Mouse (Mus musculus): Measurements from ENCODE around the gene Hacd3. TPM values are rescaled to one million over a fixed set of nuclear protein-coding genes. Genes with fewer than 3 reads are reported as not detected.
A peak's percentile ranks its signal among the peaks of the same experiment; 100 is the strongest.

Gene Hacd3
- polyA plus RNA-seq, 1 experiment = 0.27 TPM

DNA sequence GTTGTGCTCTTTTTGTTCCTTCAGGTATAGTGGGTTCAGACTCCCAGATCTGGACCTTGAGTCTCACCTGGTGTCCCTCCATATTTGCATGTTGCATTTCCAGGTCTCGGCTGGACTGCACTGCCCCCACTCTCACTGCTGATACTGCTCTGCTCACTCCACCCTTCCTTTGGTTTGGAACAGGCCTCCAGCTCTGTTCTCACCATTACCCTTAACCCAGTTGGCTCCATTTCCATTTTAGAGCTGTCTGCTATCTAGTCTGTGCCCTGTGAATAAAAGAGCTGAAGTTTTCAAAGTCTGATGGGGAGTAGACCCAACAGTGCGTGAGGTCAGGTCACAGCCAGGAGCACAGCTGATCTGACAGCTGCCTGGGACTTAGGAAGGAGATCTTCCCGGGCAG is 40.9 kb downstream of the Hacd3 start:
- H3K36me3 ChIP-seq (ENCODE audit: control insufficient read depth) = peaks cover 99% of the 10 kb centered on the region

DNA sequence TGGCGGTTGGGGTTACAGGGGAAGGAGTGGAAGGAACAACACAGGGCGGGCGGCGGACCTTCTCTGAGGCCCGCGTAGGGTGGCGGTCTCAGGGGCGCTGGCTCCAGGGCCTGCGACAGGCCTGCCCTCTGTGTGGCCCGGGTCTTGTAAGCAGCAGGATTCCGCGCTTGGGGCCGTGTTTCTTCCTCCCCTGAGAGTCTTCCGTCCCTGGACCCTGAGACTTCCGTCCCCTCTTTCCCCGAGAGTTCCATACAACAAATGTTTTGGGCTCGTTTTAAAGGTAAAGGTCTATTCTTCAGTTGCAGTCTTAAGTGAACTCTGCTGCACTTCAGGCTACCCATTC is 60.5 kb downstream of the Hacd3 start:
- Histone ChIP-seq H3K27me3 (ENCODE audit: control insufficient read depth) (no peaks in the 10 kb centered on the region), H3K4me3 (replicated peaks) (peak overlapping the region; percentile 73), H3K4me1 (ENCODE audit: control insufficient read depth) (peaks cover 35% of the 10 kb centered on the region), H3K36me3 (ENCODE audit: control insufficient read depth) (peaks cover 40% of the 10 kb centered on the region), H3K9me3 (ENCODE audit: control insufficient read depth, low read length) (no peaks in the 10 kb centered on the region)
- TF ChIP-seq GATA1 (IDR thresholded peaks at IDR 0.05; ENCODE audit: low read length) = no peak
- no peak for TF ChIP-seq TAL1 (IDR thresholded peaks at IDR 0.05; ENCODE audit: low read length)

More for the DNA sequence above, 40.9 kb downstream of the Hacd3 start:
- Histone ChIP-seq H3K4me3 (replicated peaks) (no peak overlapping the region), H3K27me3 (ENCODE audit: control insufficient read depth) (no peaks in the 10 kb centered on the region), H3K4me1 (ENCODE audit: control insufficient read depth) (peaks cover 26% of the 10 kb centered on the region), H3K9me3 (ENCODE audit: control insufficient read depth, low read length) (no peaks in the 10 kb centered on the region)
- no peak for TF ChIP-seq GATA1 (IDR thresholded peaks at IDR 0.05; ENCODE audit: low read length)
- TF ChIP-seq TAL1 (IDR thresholded peaks at IDR 0.05; ENCODE audit: low read length) = no peak

DNA sequence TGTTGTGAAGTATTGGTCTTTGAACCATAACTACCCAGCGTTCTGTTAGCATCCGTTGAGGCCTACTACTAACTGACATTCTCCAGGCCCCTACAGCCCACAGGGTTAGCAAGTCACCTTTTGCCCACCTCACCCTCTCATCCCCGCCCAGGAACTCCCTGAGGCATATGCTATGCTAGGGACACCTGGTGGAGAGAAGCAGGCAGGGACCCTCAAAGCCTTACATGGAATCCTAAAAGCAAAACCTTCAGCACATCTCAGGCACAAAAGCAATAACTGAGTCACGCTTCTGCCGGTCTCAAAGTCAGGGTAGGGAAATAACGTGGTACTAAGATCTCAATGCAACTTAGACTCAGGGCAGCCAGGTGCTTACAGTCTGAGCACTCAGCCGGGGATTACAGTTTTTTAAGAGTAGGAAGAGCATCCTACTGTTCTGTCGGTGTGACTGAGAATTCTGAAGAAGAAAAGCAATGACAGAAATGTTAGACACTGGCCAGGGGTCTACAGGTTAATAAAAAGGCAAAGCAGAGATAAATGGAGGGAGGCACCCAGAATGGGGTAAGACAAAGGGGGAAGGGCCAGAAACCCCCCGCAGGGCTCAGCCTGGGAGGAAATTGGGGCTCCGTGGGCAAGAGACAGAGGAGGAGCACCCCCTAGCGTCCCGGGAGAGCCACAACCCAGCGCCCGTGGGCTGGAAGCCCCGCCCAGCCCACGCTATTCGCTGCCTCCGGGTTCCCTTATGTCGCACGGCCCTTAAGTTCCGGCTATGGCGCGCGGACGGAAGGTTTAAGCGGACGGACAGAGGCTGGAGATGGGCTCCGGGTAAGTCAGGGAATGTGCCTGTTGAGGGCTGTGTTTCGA is 61.1 kb downstream of the Hacd3 start, which contains the start of gene Ints14:
Gene Ints14, plus strand, starts transcription at position 789 of the 861 bp plus-strand sequence.
- no peak for TF ChIP-seq GATA1 (IDR thresholded peaks at IDR 0.05; ENCODE audit: low read length)
- no peak for TF ChIP-seq TAL1 (IDR thresholded peaks at IDR 0.05; ENCODE audit: low read length)
- H3K4me1 ChIP-seq (ENCODE audit: control insufficient read depth) = peaks cover 39% of the 10 kb centered on the region

DNA sequence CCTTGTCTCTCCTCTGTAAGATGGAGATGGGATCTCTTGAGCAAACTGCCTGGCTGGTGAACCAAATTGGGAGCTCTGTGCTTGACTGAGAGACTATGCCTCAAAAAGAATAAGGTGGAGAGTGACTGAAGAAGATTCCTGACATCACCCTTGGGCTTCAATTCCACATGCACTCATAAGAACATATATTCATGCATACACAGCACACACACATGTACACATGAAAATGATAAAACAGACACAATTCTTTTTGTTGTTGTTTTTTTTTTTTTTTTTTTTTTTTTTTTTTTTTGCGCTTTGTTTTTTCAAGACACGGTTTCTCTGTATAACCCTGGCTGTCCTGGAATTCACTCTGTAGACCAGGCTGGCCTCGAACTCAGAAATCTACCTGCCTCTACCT is 64.2 kb downstream of the Hacd3 start:
- no peak for TF ChIP-seq GATA1 (IDR thresholded peaks at IDR 0.05; ENCODE audit: low read length)
- TF ChIP-seq TAL1 (IDR thresholded peaks at IDR 0.05; ENCODE audit: low read length) = no peak
- H3K27me3 ChIP-seq (ENCODE audit: control insufficient read depth) = no peaks in the 10 kb centered on the region
- peaks cover 56% of the 10 kb centered on the region for H3K4me1 ChIP-seq (ENCODE audit: control insufficient read depth)
- no peak overlapping the region for H3K4me3 ChIP-seq (replicated peaks)
- H3K36me3 ChIP-seq (ENCODE audit: control insufficient read depth) = peaks cover 5% of the 10 kb centered on the region
- peaks cover 4% of the 10 kb centered on the region; the same call in 1 of the 2 replicates for H3K9me3 ChIP-seq (ENCODE audit: control insufficient read depth, low read length)

More for the DNA sequence above, 61.1 kb downstream of the Hacd3 start, which contains the start of gene Ints14:
- Histone ChIP-seq H3K9me3 (ENCODE audit: control insufficient read depth, low read length) (no peaks in the 10 kb centered on the region), H3K4me3 (replicated peaks) (peak within 1 kb of the TSS; percentile 73), H3K27me3 (ENCODE audit: control insufficient read depth) (no peaks in the 10 kb centered on the region), H3K36me3 (ENCODE audit: control insufficient read depth) (peaks cover 34% of the 10 kb centered on the region)

DNA sequence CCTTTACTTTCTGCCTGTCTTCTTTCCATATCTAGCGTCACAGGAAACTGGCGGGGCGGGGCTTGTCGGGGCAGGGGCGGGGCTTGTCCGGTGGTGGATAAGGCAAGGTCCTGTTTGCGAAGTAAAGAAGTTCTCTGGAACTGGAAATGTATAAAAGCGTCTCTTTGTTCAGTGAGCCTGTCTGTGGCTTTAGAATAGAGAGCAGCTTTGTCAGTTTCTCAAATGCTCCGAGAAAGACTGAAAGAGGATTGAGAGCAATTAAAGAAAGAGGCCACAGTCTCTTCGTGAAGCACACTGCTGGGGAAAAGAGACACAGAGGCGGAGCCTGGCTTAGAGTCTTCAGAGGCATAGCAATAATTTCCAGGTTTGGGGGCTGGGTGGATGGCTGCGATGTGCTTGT is 65.2 kb downstream of the Hacd3 start:
- H3K36me3 ChIP-seq (ENCODE audit: control insufficient read depth) = no peaks in the 10 kb centered on the region
- H3K4me3 ChIP-seq (replicated peaks) = peak overlapping the region; percentile 56
- H3K27me3 ChIP-seq (ENCODE audit: control insufficient read depth) = peaks cover 5% of the 10 kb centered on the region
- peaks cover 55% of the 10 kb centered on the region for H3K4me1 ChIP-seq (ENCODE audit: control insufficient read depth)
- peaks cover 4% of the 10 kb centered on the region; the same call in 1 of the 2 replicates for H3K9me3 ChIP-seq (ENCODE audit: control insufficient read depth, low read length)
- TF ChIP-seq GATA1 (IDR thresholded peaks at IDR 0.05; ENCODE audit: low read length) (no peak), TAL1 (IDR thresholded peaks at IDR 0.05; ENCODE audit: low read length) (no peak)

DNA sequence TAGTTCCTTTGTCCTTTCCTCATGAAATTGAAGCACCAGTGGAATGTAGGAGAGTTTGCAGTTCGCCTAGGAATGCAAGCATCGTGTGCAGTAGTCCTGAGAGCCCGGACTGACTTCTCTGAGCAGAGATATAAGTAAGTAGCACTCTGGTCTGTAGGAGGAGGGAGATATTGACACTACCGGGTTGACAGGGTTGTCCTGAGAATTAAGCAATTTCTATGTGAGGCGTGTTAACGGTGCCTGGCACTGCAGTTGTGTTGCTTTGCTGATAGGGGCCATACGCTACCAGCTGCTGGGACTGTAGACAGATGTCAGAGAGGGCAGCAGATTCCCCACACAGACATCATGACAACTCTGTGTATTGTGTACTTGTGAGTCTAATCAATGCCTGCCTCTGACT is 68.3 kb downstream of the Hacd3 start:
- peaks cover 4% of the 10 kb centered on the region; the same call in 1 of the 2 replicates for H3K9me3 ChIP-seq (ENCODE audit: control insufficient read depth, low read length)
- no peak overlapping the region for H3K4me3 ChIP-seq (replicated peaks)
- TF ChIP-seq GATA1 (IDR thresholded peaks at IDR 0.05; ENCODE audit: low read length) (no peak), TAL1 (IDR thresholded peaks at IDR 0.05; ENCODE audit: low read length) (peak; percentile 41; the same call in 1 of the 3 replicates)
- no peaks in the 10 kb centered on the region for H3K36me3 ChIP-seq (ENCODE audit: control insufficient read depth)
- H3K27me3 ChIP-seq (ENCODE audit: control insufficient read depth) = peaks cover 34% of the 10 kb centered on the region
- peaks cover 40% of the 10 kb centered on the region for H3K4me1 ChIP-seq (ENCODE audit: control insufficient read depth)

DNA sequence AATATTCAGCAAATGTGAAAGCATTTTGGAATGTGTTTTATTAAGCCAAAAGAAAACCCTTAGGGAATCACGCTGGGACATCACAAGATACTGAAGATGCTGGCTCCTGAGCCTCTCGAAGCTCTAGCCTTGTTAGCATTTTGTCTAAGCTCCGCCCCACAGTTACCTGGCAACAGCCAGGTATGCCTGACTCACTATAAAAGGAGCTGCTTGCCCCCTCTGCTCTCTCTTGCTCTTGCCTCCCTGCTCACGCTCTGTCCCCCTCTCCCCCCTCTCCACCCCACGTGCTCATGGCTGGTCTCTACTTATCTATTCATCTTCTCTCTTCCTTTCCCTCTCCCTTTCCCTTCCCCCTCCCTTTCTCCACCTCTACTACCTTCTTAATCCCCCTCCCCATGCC is 69.4 kb downstream of the Hacd3 start:
- Histone ChIP-seq H3K36me3 (ENCODE audit: control insufficient read depth) (no peaks in the 10 kb centered on the region), H3K9me3 (ENCODE audit: control insufficient read depth, low read length) (peaks cover 4% of the 10 kb centered on the region; the same call in 1 of the 2 replicates), H3K4me3 (replicated peaks) (no peak overlapping the region), H3K27me3 (ENCODE audit: control insufficient read depth) (peaks cover 45% of the 10 kb centered on the region), H3K4me1 (ENCODE audit: control insufficient read depth) (peaks cover 41% of the 10 kb centered on the region)
- TF ChIP-seq GATA1 (IDR thresholded peaks at IDR 0.05; ENCODE audit: low read length) (no peak), TAL1 (IDR thresholded peaks at IDR 0.05; ENCODE audit: low read length) (no peak)

DNA sequence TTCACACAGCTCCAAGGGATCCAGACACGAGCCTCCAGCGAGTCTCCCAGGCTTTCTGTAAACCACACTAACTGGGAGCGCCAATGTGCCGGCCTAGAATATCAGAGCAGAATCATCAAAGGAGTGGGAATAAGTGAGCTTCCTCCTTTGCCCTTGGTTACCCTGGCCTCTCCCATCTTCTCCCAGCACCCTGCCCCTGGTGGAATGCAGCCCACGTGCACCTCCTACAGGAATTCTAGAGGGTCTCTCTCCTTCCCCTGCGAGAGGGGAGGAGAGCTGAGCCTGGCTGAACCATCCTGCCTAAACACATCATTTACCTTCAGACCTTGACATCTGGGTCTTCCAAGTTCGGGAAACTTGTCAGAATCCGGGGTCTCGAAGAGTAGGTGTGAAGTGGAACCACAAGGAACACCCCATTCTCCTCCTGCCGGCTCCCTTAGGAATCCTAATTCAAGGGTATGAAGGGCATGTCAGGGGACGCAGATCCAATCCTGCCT is 70.3 kb downstream of the Hacd3 start, which contains the start of gene Slc24a1:
Gene Slc24a1, minus strand, starts transcription at position 447 of the 497 bp plus-strand sequence.
- peaks cover 33% of the 10 kb centered on the region for H3K4me1 ChIP-seq (ENCODE audit: control insufficient read depth)
- no peak within 1 kb of the TSS for H3K4me3 ChIP-seq (replicated peaks)
- H3K9me3 ChIP-seq (ENCODE audit: control insufficient read depth, low read length) = peaks cover 4% of the 10 kb centered on the region; the same call in 1 of the 2 replicates
- peaks cover 54% of the 10 kb centered on the region for H3K27me3 ChIP-seq (ENCODE audit: control insufficient read depth)
- H3K36me3 ChIP-seq (ENCODE audit: control insufficient read depth) = no peaks in the 10 kb centered on the region
- no peak for TF ChIP-seq TAL1 (IDR thresholded peaks at IDR 0.05; ENCODE audit: low read length)
- TF ChIP-seq GATA1 (IDR thresholded peaks at IDR 0.05; ENCODE audit: low read length) = no peak

DNA sequence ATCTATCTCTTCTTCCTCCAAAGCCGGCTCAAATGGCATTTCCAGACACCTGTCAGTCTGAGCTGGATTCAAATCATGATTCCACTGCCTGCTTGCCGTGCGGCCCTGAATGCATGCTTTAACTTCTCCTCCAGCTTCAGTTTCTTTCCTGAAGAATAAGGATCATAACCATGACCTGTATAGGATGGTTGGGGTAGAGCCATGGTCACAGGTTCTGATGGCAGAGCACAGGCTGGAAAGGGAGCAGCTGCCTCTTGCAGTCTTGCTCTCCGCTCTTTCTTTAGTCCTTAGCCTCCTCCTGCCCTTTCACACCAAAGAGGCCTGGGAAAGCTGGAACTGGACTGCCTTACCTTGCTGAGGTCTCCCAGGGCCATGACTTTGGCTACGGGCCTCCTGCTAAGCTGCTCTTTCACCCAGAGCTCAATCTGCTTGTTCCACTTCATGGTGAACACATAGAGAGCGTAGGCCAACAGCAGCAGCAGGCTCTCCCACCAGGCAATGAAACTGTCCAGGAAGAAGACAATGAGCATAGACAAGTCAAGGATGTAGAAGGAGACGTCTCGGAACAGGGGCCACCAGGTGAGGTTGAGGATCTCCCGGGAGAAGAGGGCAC is 73.9 kb downstream of the Hacd3 start:
- no peak overlapping the region for H3K4me3 ChIP-seq (replicated peaks)
- H3K4me1 ChIP-seq (ENCODE audit: control insufficient read depth) = peaks cover 12% of the 10 kb centered on the region
- no peaks in the 10 kb centered on the region for H3K9me3 ChIP-seq (ENCODE audit: control insufficient read depth, low read length)
- H3K36me3 ChIP-seq (ENCODE audit: control insufficient read depth) = no peaks in the 10 kb centered on the region
- peaks cover 79% of the 10 kb centered on the region for H3K27me3 ChIP-seq (ENCODE audit: control insufficient read depth)
- no peak for TF ChIP-seq GATA1 (IDR thresholded peaks at IDR 0.05; ENCODE audit: low read length)
- no peak for TF ChIP-seq TAL1 (IDR thresholded peaks at IDR 0.05; ENCODE audit: low read length)
